Mouse (Mus musculus): ENCODE data around the gene Nemp2.

Nemp2 gene

GRCm38 (mm10) chr1:52630248-52630936 is at the start of gene Nemp2:
TSS of gene Nemp2 (plus strand) at chr1:52630703.
- peak; percentile 89 to 92 for DNase-seq (ENCODE audit: low spot score in 2 of 2)

- no peak for DNase-seq (ENCODE audit: low spot score in 2 of 2)
These were observed 48.8 kb upstream of the Nemp2 start for GRCm38 (mm10) chr1:52581744-52582143.

GRCm38 (mm10) chr1:52582866-52583265 is 47.6 kb upstream of the Nemp2 start:
- DNase-seq (ENCODE audit: low spot score in 2 of 2): no peak

GRCm38 (mm10) chr1:52596982-52597646 is 33.4 kb upstream of the Nemp2 start:
- no peak for DNase-seq (ENCODE audit: low spot score in 2 of 2)

- peak; percentile 45 to 73 for DNase-seq (ENCODE audit: low spot score in 2 of 2)
These were observed 32.7 kb upstream of the Nemp2 start for GRCm38 (mm10) chr1:52597761-52598160.

- DNase-seq (ENCODE audit: low spot score in 2 of 2): no peak
These were observed 32.1 kb upstream of the Nemp2 start for GRCm38 (mm10) chr1:52598361-52598760.

- no peak for DNase-seq (ENCODE audit: low spot score in 2 of 2)
These were observed 29.0 kb upstream of the Nemp2 start for GRCm38 (mm10) chr1:52601496-52601895.

- DNase-seq (ENCODE audit: low spot score in 2 of 2): no peak
These were observed 22.8 kb upstream of the Nemp2 start for GRCm38 (mm10) chr1:52607700-52608099.

- no peak for DNase-seq (ENCODE audit: low spot score in 2 of 2)
These were observed 22.0 kb upstream of the Nemp2 start for GRCm38 (mm10) chr1:52608486-52608885.

GRCm38 (mm10) chr1:52618217-52618616 is 12.3 kb upstream of the Nemp2 start:
- no peak for DNase-seq (ENCODE audit: low spot score in 2 of 2)

- DNase-seq (ENCODE audit: low spot score in 2 of 2): no peak
These were observed 10.1 kb upstream of the Nemp2 start for GRCm38 (mm10) chr1:52620442-52620841.

GRCm38 (mm10) chr1:52630937-52631299 is 415 bp downstream of the Nemp2 start:
- DNase-seq (ENCODE audit: low spot score in 2 of 2): no peak

- DNase-seq (ENCODE audit: low spot score in 2 of 2): no peak
These were observed 1.1 kb downstream of the Nemp2 start for GRCm38 (mm10) chr1:52631570-52631969.

- DNase-seq (ENCODE audit: low spot score in 2 of 2): no peak
These were observed 3.7 kb downstream of the Nemp2 start for GRCm38 (mm10) chr1:52634251-52634650.

- DNase-seq (ENCODE audit: low spot score in 2 of 2): no peak
These were observed 5.4 kb downstream of the Nemp2 start for GRCm38 (mm10) chr1:52635932-52636331.

- no peak for DNase-seq (ENCODE audit: low spot score in 2 of 2)
These were observed 7.6 kb downstream of the Nemp2 start for GRCm38 (mm10) chr1:52638101-52638500.

- no peak for DNase-seq (ENCODE audit: low spot score in 2 of 2)
These were observed 8.6 kb downstream of the Nemp2 start for GRCm38 (mm10) chr1:52639090-52639489.

- DNase-seq (ENCODE audit: low spot score in 2 of 2): no peak
These were observed 9.8 kb downstream of the Nemp2 start for GRCm38 (mm10) chr1:52640266-52640665.

GRCm38 (mm10) chr1:52640736-52641135 is 10.2 kb downstream of the Nemp2 start:
- DNase-seq (ENCODE audit: low spot score in 2 of 2): no peak

GRCm38 (mm10) chr1:52648153-52649027 is 17.9 kb downstream of the Nemp2 start:
- DNase-seq (ENCODE audit: low spot score in 2 of 2): peak; percentile 54 to 62

- no peak for DNase-seq (ENCODE audit: low spot score in 2 of 2)
These were observed 19.6 kb downstream of the Nemp2 start for GRCm38 (mm10) chr1:52650066-52650465.

GRCm38 (mm10) chr1:52652601-52653253 is 22.2 kb downstream of the Nemp2 start:
- no peak for DNase-seq (ENCODE audit: low spot score in 2 of 2)

Measured in urinary bladder, postnatal 4 days (tissue).